Mouse (Mus musculus) MEL (cell line): ENCODE data around the gene Iyd. TPM values are rescaled to one million over a fixed set of nuclear protein-coding genes. Genes with fewer than 3 reads are reported as not detected.

Experiments used
- DNase-seq: peaks from one replicate; pipeline ENCODE4 v3.0.0; 2011; ENCODE audit warnings: low read depth, low spot score
- H3K27ac ChIP-seq: 2 replicates; pipeline ENCODE4 v1.5.1; 2012; ENCODE audit warnings: low read depth, mild to moderate bottlenecking, control low read depth, low read length, moderate library complexity; ENCODE audit not compliant: control insufficient read depth
- H3K27me3 ChIP-seq, 2 experiments: fragments of 150-350 bp in 1 of 2; sonication (generic) in 1 of 2; 2 replicates each; pipeline ENCODE4 v1.6.1; 2012; ENCODE audit warnings: low read length in 2 of 2, mild to moderate bottlenecking in 2 of 2, improper control_type of control experiment in 1 of 2, moderate library complexity in 1 of 2; ENCODE audit not compliant: insufficient read depth in 2 of 2, control insufficient read depth in 1 of 2
- H3K36me3 ChIP-seq, 2 experiments: 2 replicates each; pipeline ENCODE4 v1.6.1; 2012 to 2014; ENCODE audit warnings: low read length in 2 of 2, improper control_type of control experiment in 1 of 2, inconsistent platforms in 1 of 2, mild to moderate bottlenecking in 1 of 2; ENCODE audit not compliant: insufficient read depth in 2 of 2, control insufficient read depth in 1 of 2
- H3K4me1 ChIP-seq, 2 experiments: fragments of 150-350 bp in 1 of 2; sonication (generic) in 1 of 2; 2 replicates each; pipeline ENCODE4 v1.6.1; 2012; ENCODE audit warnings: low read length in 2 of 2, improper control_type of control experiment in 1 of 2, mild to moderate bottlenecking in 1 of 2; ENCODE audit not compliant: insufficient read depth in 2 of 2, control insufficient read depth in 1 of 2
- H3K4me3 ChIP-seq, 2 experiments: fragments of 150-350 bp in 1 of 2; sonication (generic) in 1 of 2; 2 replicates each; pipeline ENCODE4 v1.5.1; 2012; ENCODE audit warnings: low read depth in 2 of 2, low read length in 2 of 2, mild to moderate bottlenecking in 2 of 2, moderate library complexity in 2 of 2, control low read depth in 1 of 2, improper control_type of control experiment in 1 of 2; ENCODE audit not compliant: control insufficient read depth in 1 of 2, insufficient read depth in 1 of 2
- H3K79me2 ChIP-seq: 2 replicates; pipeline ENCODE4 v1.6.1; 2012; ENCODE audit warnings: mild to moderate bottlenecking, low read length, moderate library complexity; ENCODE audit not compliant: control insufficient read depth, poor library complexity, insufficient read depth
- H3K9ac ChIP-seq: 2 replicates; pipeline ENCODE4 v1.6.1; 2012; ENCODE audit warnings: low read depth, mild to moderate bottlenecking, control low read depth, low read length, moderate library complexity; ENCODE audit not compliant: control insufficient read depth, poor library complexity, severe bottlenecking
- H3K9me3 ChIP-seq: fragments of 150-350 bp; sonication (generic); replicated peaks from 2 replicates; pipeline ENCODE4 v1.6.1; 2012; ENCODE audit warnings: mild to moderate bottlenecking, low read length, improper control_type of control experiment, moderate library complexity; ENCODE audit not compliant: insufficient read depth
- CHD2 ChIP-seq: IDR thresholded peaks from 2 replicates; pipeline ENCODE4 v1.6.1; 2011; ENCODE audit warnings: low read length, improper control_type of control experiment
- CTCF ChIP-seq, 3 experiments: IDR thresholded peaks in 2 of 3; conservative IDR thresholded peaks in 1 of 3; 2 replicates each; pipeline ENCODE4 v1.5.1; 2011 to 2012; ENCODE audit warnings: low read length in 3 of 3, low read depth in 2 of 3, mild to moderate bottlenecking in 2 of 3, improper control_type of control experiment in 1 of 3, inconsistent platforms in 1 of 3, mixed read lengths in 1 of 3, moderate library complexity in 1 of 3; ENCODE audit not compliant: control insufficient read depth in 1 of 3, insufficient read depth in 1 of 3, poor library complexity in 1 of 3, severe bottlenecking in 1 of 3
- E2F4 ChIP-seq: IDR thresholded peaks from 2 replicates; pipeline ENCODE4 v1.6.1; 2011; ENCODE audit warnings: low read depth, low read length, improper control_type of control experiment, borderline replicate concordance
- ETS1 ChIP-seq: IDR thresholded peaks from 2 replicates; pipeline ENCODE4 v1.6.1; 2012; ENCODE audit warnings: low read depth, mild to moderate bottlenecking, inconsistent platforms, low read length, improper control_type of control experiment, moderate library complexity
- GATA1 ChIP-seq: IDR thresholded peaks from 2 replicates; pipeline ENCODE4 v1.6.1; 2011; ENCODE audit warnings: low read depth, low read length, improper control_type of control experiment
- HCFC1 ChIP-seq: IDR thresholded peaks from 2 replicates; pipeline ENCODE4 v1.6.1; 2012; ENCODE audit warnings: low read depth, mild to moderate bottlenecking, inconsistent platforms, low read length, improper control_type of control experiment, moderate library complexity
- MAX ChIP-seq: IDR thresholded peaks from 2 replicates; pipeline ENCODE4 v1.6.1; 2011; ENCODE audit warnings: low read length, improper control_type of control experiment
- MYB ChIP-seq: IDR thresholded peaks from 2 replicates; pipeline ENCODE4 v1.6.1; 2011; ENCODE audit warnings: mild to moderate bottlenecking, low read depth, low read length, improper control_type of control experiment
- MYC ChIP-seq: IDR thresholded peaks from 2 replicates; pipeline ENCODE4 v1.6.1; 2011; ENCODE audit warnings: low read depth, mild to moderate bottlenecking, low read length, improper control_type of control experiment, moderate library complexity
- NELFE ChIP-seq: IDR thresholded peaks from 2 replicates; pipeline ENCODE4 v1.6.1; 2011; ENCODE audit warnings: low read depth, low read length, improper control_type of control experiment
- POLR2AphosphoS2 ChIP-seq: IDR thresholded peaks from 2 replicates; pipeline ENCODE4 v1.6.1; 2011; ENCODE audit warnings: low read length, improper control_type of control experiment
- POLR2AphosphoS5 ChIP-seq: IDR thresholded peaks from 2 replicates; pipeline ENCODE4 v1.6.1; 2012; ENCODE audit warnings: low read depth, borderline replicate concordance, mild to moderate bottlenecking, inconsistent platforms, low read length, moderate library complexity, mixed read lengths
- RCOR1 ChIP-seq: IDR thresholded peaks from 2 replicates; pipeline ENCODE4 v1.6.1; 2012; ENCODE audit warnings: low read depth, mild to moderate bottlenecking, inconsistent platforms, low read length, improper control_type of control experiment
- SMC3 ChIP-seq: IDR thresholded peaks from 2 replicates; pipeline ENCODE4 v1.6.1; 2011; ENCODE audit warnings: low read depth, low read length, improper control_type of control experiment
- TAL1 ChIP-seq: IDR thresholded peaks from 2 replicates; pipeline ENCODE4 v1.6.1; 2012; ENCODE audit warnings: mild to moderate bottlenecking, inconsistent platforms, low read length, moderate library complexity, mixed read lengths
- TBP ChIP-seq: IDR thresholded peaks from 2 replicates; pipeline ENCODE4 v1.8.0; 2011; ENCODE audit warnings: low read depth, low read length, improper control_type of control experiment
- UBTF ChIP-seq: IDR thresholded peaks from 2 replicates; pipeline ENCODE4 v1.6.1; 2012; ENCODE audit warnings: low read depth, mild to moderate bottlenecking, inconsistent platforms, low read length, improper control_type of control experiment, moderate library complexity, borderline replicate concordance; ENCODE audit not compliant: insufficient read depth
- USF2 ChIP-seq, 2 experiments: IDR thresholded peaks; 2 replicates each; pipeline ENCODE4 v1.6.1; 2011 to 2012; ENCODE audit warnings: improper control_type of control experiment in 2 of 2, low read length in 2 of 2, borderline replicate concordance in 1 of 2, inconsistent platforms in 1 of 2, low read depth in 1 of 2, mild to moderate bottlenecking in 1 of 2; ENCODE audit not compliant: insufficient read depth in 1 of 2
- ZNF384 ChIP-seq: IDR thresholded peaks from 2 replicates; pipeline ENCODE4 v1.6.1; 2012; ENCODE audit warnings: low read depth, mild to moderate bottlenecking, inconsistent platforms, low read length, improper control_type of control experiment
- polyA plus RNA-seq, 2 experiments: library from polyadenylated mRNA; stranded (reverse) in 1 of 2; unstranded in 1 of 2; fragments of >175 nt in 1 of 2; fragments of >200 nt in 1 of 2; gene quantifications; 2 replicates each; pipeline versions ENCODE4 v1.2.1 to v1.2.4; 2012; ENCODE audit warnings: low replicate concordance in 2 of 2, low read depth in 1 of 2; ENCODE audit not compliant: insufficient read length in 2 of 2, insufficient read depth in 1 of 2, missing spikeins in 1 of 2
- total RNA-seq: library from RNA; depleted of rRNA; stranded (reverse); fragments of 300-350 nt; gene quantifications from 2 replicates; pipeline ENCODE4 v1.2.3, GENCODE M21; 2012

Gene Iyd
- total and polyA plus RNA-seq, 3 experiments, result not detected

- TF ChIP-seq SMC3 (no peak), POLR2AphosphoS5 (no peak), POLR2AphosphoS2 (no peak), CHD2 (no peak), MYC (no peak), MYB (no peak), HCFC1 (no peak), UBTF (no peak), GATA1 (no peak), NELFE (no peak), TAL1 (no peak), USF2 (IDR thresholded peaks at IDR 0.05; ENCODE audit: borderline replicate concordance in 1 of 2, insufficient read depth in 1 of 2, low read depth in 1 of 2, low read length in 2 of 2) (no peak), TBP (no peak)
- Histone ChIP-seq H3K36me3 (peaks cover 0 to 6% of the 10 kb centered on the region in 2 experiments; a peak in 2 of 4 replicates), H3K4me3 (no peak overlapping the region), H3K4me1 (peaks cover 3 to 5% of the 10 kb centered on the region in 2 experiments; a peak in 2 of 4 replicates), H3K9ac (no peak overlapping the region), H3K79me2 (no peaks in the 10 kb centered on the region), H3K27ac (no peak overlapping the region), H3K27me3 (no peaks in the 10 kb centered on the region), H3K9me3 (no peaks in the 10 kb centered on the region)
- DNase-seq, result no peak
Measured at GRCm38 (mm10) chr10:3529807-3530206, 10.2 kb upstream of the Iyd start.

- H3K4me3 ChIP-seq, result no peak overlapping the region
Measured at GRCm38 (mm10) chr10:3530661-3531060, 9.4 kb upstream of the Iyd start.

More at GRCm38 (mm10) chr10:3530661-3531060, 9.4 kb upstream of the Iyd start:
- H3K9me3 ChIP-seq, result no peaks in the 10 kb centered on the region
- H3K27me3 ChIP-seq, result no peaks in the 10 kb centered on the region
- H3K79me2 ChIP-seq, result no peaks in the 10 kb centered on the region
- no peak for TF ChIP-seq UBTF
- TF ChIP-seq SMC3, result no peak
- TF ChIP-seq E2F4, result no peak
- TF ChIP-seq CTCF (IDR thresholded peaks at IDR 0.05 in 2 of 3, conservative IDR thresholded peaks at IDR 0.05 in 1 of 3; ENCODE audit: control insufficient read depth in 1 of 3, insufficient read depth in 1 of 3, low read depth in 2 of 3, low read length in 3 of 3, poor library complexity in 1 of 3, severe bottlenecking in 1 of 3), result no peak
- no peak for TF ChIP-seq TBP
- TF ChIP-seq POLR2AphosphoS5, result no peak
- TF ChIP-seq MYC, result no peak
- TF ChIP-seq ZNF384, result no peak
- TF ChIP-seq ETS1, result no peak
- TF ChIP-seq MAX, result no peak
- no peak for TF ChIP-seq RCOR1
- TF ChIP-seq, all 39 proteins: peak for 0
- Histone ChIP-seq H3K36me3 (no peaks in the 10 kb centered on the region; a peak in 1 of 4 replicates), H3K9ac (no peak overlapping the region), H3K27ac (no peak overlapping the region), H3K4me1 (0 out of 4 replicates have a peak, but pooled peaks cover 0 to under 1% of the 10 kb centered on the region in 2 experiments)
- DNase-seq, result no peak
